Mouse (Mus musculus) limb, embryonic 14.5 days (tissue): ENCODE data around the gene Olfr1151. TPM values are rescaled to one million over a fixed set of nuclear protein-coding genes. Genes with fewer than 3 reads are reported as not detected.

Source experiments
- ATAC-seq: fragments of 200-750 bp; cut with Nextera tagmentation; 2 replicates; pipeline ENCODE4 v1.8.0; 2017; ENCODE audit warnings: low read depth, moderate number of reproducible peaks, moderate TSS enrichment; ENCODE audit not compliant: low FRiP score
- DNase-seq: peaks from one replicate; pipeline ENCODE4 v3.0.0-alpha.2; 2015; ENCODE audit warnings: low spot score
- H3K27ac ChIP-seq: fragments of 300-500 bp; sonication (generic); replicated peaks from 2 replicates; pipeline ENCODE4 v1.5.1; 2014; ENCODE audit warnings: low read depth, mild to moderate bottlenecking, low read length, moderate library complexity, mixed read lengths
- H3K27me3 ChIP-seq: fragments of 300-500 bp; sonication (generic); 2 replicates; pipeline ENCODE4 v1.6.1; 2014; ENCODE audit warnings: low read length, mixed read lengths; ENCODE audit not compliant: control insufficient read depth, insufficient read depth
- H3K36me3 ChIP-seq: fragments of 300-500 bp; sonication (generic); 2 replicates; pipeline ENCODE4 v1.6.1; 2014; ENCODE audit warnings: mild to moderate bottlenecking, low read length, moderate library complexity, mixed read lengths; ENCODE audit not compliant: control insufficient read depth, insufficient read depth
- H3K4me1 ChIP-seq: fragments of 300-500 bp; sonication (generic); 2 replicates; pipeline ENCODE4 v1.6.1; 2014; ENCODE audit warnings: antibody characterized with exemption, low read length, mixed read lengths; ENCODE audit not compliant: control insufficient read depth, insufficient read depth
- H3K4me2 ChIP-seq: fragments of 300-500 bp; sonication (generic); replicated peaks from 2 replicates; pipeline ENCODE4 v1.6.1; 2014; ENCODE audit warnings: low read depth, mild to moderate bottlenecking, low read length, moderate library complexity; ENCODE audit not compliant: severe bottlenecking
- H3K4me3 ChIP-seq: fragments of 300-500 bp; sonication (generic); replicated peaks from 2 replicates; pipeline ENCODE4 v1.5.1; 2014; ENCODE audit warnings: low read length
- H3K9ac ChIP-seq: fragments of 300-500 bp; sonication (generic); 2 replicates; pipeline ENCODE4 v1.6.1; 2014; ENCODE audit warnings: mild to moderate bottlenecking, low read depth, low read length, moderate library complexity; ENCODE audit not compliant: severe bottlenecking
- H3K9me3 ChIP-seq: fragments of 300-500 bp; sonication (generic); 2 replicates; pipeline ENCODE4 v1.6.1; 2016; ENCODE audit warnings: low read length; ENCODE audit not compliant: control insufficient read depth
- POLR2A ChIP-seq: fragments of 200-500 bp; IDR thresholded peaks from 2 replicates; pipeline ENCODE4 v1.8.0; 2012; ENCODE audit warnings: inconsistent platforms, mild to moderate bottlenecking, moderate library complexity, borderline replicate concordance; ENCODE audit not compliant: insufficient read depth, insufficient read length; ENCODE audit errors: extremely low read depth
- WGBS: fragments of 180-500 bp; shearing (Covaris S2); extraction: QIAGEN DNeasy Blood & Tissue Kit; methylation state at CpG from one replicate; pipeline ENCODE4 v1.1.7; 2014; 5-methylcytosine and 5-hydroxymethylcytosine counted together
- polyA plus RNA-seq, 2 experiments: library from polyadenylated mRNA; depleted of rRNA in 1 of 2; stranded (reverse) in 1 of 2; unstranded in 1 of 2; fragments of >200 nt; fragmentation: Nextera tagmentation in 1 of 2; extraction: Ambion mirVana in 1 of 2; gene quantifications; 2 replicates each; pipeline versions ENCODE4 v1.2.1 to v1.2.3; 2012 to 2014

The Olfr1151 gene
- polyA plus RNA-seq, 2 experiments, result not detected

DNA sequence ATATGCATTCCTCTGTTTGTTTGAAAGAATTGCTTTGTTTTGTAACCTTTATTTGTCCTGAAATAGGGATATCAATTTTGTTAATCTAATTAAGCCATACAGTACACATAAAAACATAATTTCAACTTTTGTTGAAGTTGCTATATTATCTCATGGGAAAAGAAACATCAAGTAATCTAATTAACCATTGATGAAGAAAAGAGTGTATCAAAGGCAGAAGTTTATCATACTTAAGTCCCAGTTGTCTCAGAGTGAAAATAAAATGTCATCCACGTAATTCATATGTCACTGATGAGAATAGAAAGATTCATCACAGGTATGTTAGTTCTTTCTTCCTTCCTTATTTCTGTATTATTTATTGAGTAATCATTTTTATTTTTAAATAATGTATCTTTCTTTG, 39.0 kb downstream of the Olfr1151 start, which contains the start of gene Olfr1153:
Olfr1153 (plus strand) TSS at position 301 of the 400 bp plus-strand sequence.
- H3K27ac ChIP-seq, result no peak within 1 kb of the TSS
- no peaks in the 10 kb centered on the region for H3K36me3 ChIP-seq
- no peaks in the 10 kb centered on the region for H3K4me1 ChIP-seq
- no peak within 1 kb of the TSS for H3K4me3 ChIP-seq
- DNase-seq (no peak), ATAC-seq (no peak)
- H3K4me2 ChIP-seq, result no peak within 1 kb of the TSS
- H3K9me3 ChIP-seq, result no peaks in the 10 kb centered on the region
- WGBS, result 69% methylated on average over 1 of the region's 1 CpGs
- H3K27me3 ChIP-seq, result no peaks in the 10 kb centered on the region
- H3K9ac ChIP-seq, result no peak within 1 kb of the TSS
- no peak for TF ChIP-seq POLR2A

DNA sequence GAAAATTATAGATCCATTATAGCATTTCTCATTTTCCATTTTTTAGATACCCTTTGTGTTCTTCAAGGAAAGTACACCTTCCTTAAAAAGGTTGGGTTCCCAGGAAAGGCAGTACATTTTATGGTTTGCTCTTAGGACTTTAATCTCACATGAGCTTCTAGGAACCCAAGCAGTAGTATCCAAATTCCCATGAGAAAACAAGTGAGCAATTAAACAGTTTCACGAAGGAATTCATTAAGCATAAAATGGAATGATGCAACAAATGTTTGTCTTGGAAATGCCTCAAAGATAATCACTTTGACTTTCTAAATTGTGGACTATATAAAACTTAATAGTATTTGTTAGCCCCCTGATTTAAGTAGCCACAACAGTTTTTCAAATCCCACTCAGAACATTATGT, 49.4 kb downstream of the Olfr1151 start, which contains the start of gene Olfr1154:
Olfr1154 (minus strand) TSS at position 101 of the 400 bp plus-strand sequence.
- Histone ChIP-seq H3K4me1 (no peaks in the 10 kb centered on the region), H3K27ac (no peak within 1 kb of the TSS), H3K9me3 (no peaks in the 10 kb centered on the region), H3K9ac (no peak within 1 kb of the TSS), H3K27me3 (no peaks in the 10 kb centered on the region), H3K4me3 (no peak within 1 kb of the TSS), H3K36me3 (no peaks in the 10 kb centered on the region), H3K4me2 (no peak within 1 kb of the TSS)
- DNase-seq (no peak), ATAC-seq (no peak)
- TF ChIP-seq POLR2A, result no peak
- WGBS, result 82% methylated on average over 1 of the region's 1 CpGs

Other genes with a start within 250 kb of the Olfr1151 start
- gene Olfr1130, start 249.7 kb upstream of the Olfr1151 start, polyA plus RNA-seq (2012; rRNA removed), result not detected in 2 replicates
- not detected in 2 replicates for gene Olfr1130, start 249.7 kb upstream of the Olfr1151 start, polyA plus RNA-seq (2014; fragmentation: Nextera tagmentation; extraction: Ambion mirVana)
- gene Olfr1131, start 228.8 kb upstream of the Olfr1151 start, polyA plus RNA-seq (2012; rRNA removed), result not detected in 2 replicates
- not detected in 2 replicates for gene Olfr1131, start 228.8 kb upstream of the Olfr1151 start, polyA plus RNA-seq (2014; fragmentation: Nextera tagmentation; extraction: Ambion mirVana)
- gene Olfr1132, start 218.3 kb upstream of the Olfr1151 start, polyA plus RNA-seq (2012; rRNA removed), result not detected in 2 replicates
- not detected in 2 replicates for gene Olfr1132, start 218.3 kb upstream of the Olfr1151 start, polyA plus RNA-seq (2014; fragmentation: Nextera tagmentation; extraction: Ambion mirVana)
- not detected in 2 replicates for gene Olfr1133, start 208.5 kb upstream of the Olfr1151 start, polyA plus RNA-seq (2012; rRNA removed)
- gene Olfr1133, start 208.5 kb upstream of the Olfr1151 start, polyA plus RNA-seq (2014; fragmentation: Nextera tagmentation; extraction: Ambion mirVana), result not detected in 2 replicates
- gene Olfr1134, start 197.4 kb upstream of the Olfr1151 start, polyA plus RNA-seq (2012; rRNA removed), result not detected in 2 replicates
- not detected in 2 replicates for gene Olfr1134, start 197.4 kb upstream of the Olfr1151 start, polyA plus RNA-seq (2014; fragmentation: Nextera tagmentation; extraction: Ambion mirVana)
- not detected in 2 replicates for gene Olfr1135, start 182.2 kb upstream of the Olfr1151 start, polyA plus RNA-seq (2012; rRNA removed)
- not detected in 2 replicates for gene Olfr1135, start 182.2 kb upstream of the Olfr1151 start, polyA plus RNA-seq (2014; fragmentation: Nextera tagmentation; extraction: Ambion mirVana)
- gene Olfr1136, start 161.9 kb upstream of the Olfr1151 start, polyA plus RNA-seq (2012; rRNA removed), result not detected in 2 replicates
- not detected in 2 replicates for gene Olfr1136, start 161.9 kb upstream of the Olfr1151 start, polyA plus RNA-seq (2014; fragmentation: Nextera tagmentation; extraction: Ambion mirVana)
- not detected in 2 replicates for gene Olfr1137, start 142.7 kb upstream of the Olfr1151 start, polyA plus RNA-seq (2012; rRNA removed)
- not detected in 2 replicates for gene Olfr1137, start 142.7 kb upstream of the Olfr1151 start, polyA plus RNA-seq (2014; fragmentation: Nextera tagmentation; extraction: Ambion mirVana)
- not detected in 2 replicates for gene Olfr1138, start 115.9 kb upstream of the Olfr1151 start, polyA plus RNA-seq (2012; rRNA removed)
- not detected in 2 replicates for gene Olfr1138, start 115.9 kb upstream of the Olfr1151 start, polyA plus RNA-seq (2014; fragmentation: Nextera tagmentation; extraction: Ambion mirVana)
- not detected in 2 replicates for gene Olfr1140, start 112.1 kb upstream of the Olfr1151 start, polyA plus RNA-seq (2012; rRNA removed)
- gene Olfr1140, start 112.1 kb upstream of the Olfr1151 start, polyA plus RNA-seq (2014; fragmentation: Nextera tagmentation; extraction: Ambion mirVana), result not detected in 2 replicates
- not detected in 2 replicates for gene Olfr1141, start 101.9 kb upstream of the Olfr1151 start, polyA plus RNA-seq (2012; rRNA removed)
- gene Olfr1141, start 101.9 kb upstream of the Olfr1151 start, polyA plus RNA-seq (2014; fragmentation: Nextera tagmentation; extraction: Ambion mirVana), result not detected in 2 replicates
- not detected in 2 replicates for gene Olfr152, start 76.4 kb upstream of the Olfr1151 start, polyA plus RNA-seq (2012; rRNA removed)
- not detected in 2 replicates for gene Olfr152, start 76.4 kb upstream of the Olfr1151 start, polyA plus RNA-seq (2014; fragmentation: Nextera tagmentation; extraction: Ambion mirVana)
- gene Olfr1143, start 55.3 kb upstream of the Olfr1151 start, polyA plus RNA-seq (2012; rRNA removed), result not detected in 2 replicates
- not detected in 2 replicates for gene Olfr1143, start 55.3 kb upstream of the Olfr1151 start, polyA plus RNA-seq (2014; fragmentation: Nextera tagmentation; extraction: Ambion mirVana)
- gene Olfr1145, start 46.0 kb upstream of the Olfr1151 start, polyA plus RNA-seq (2012; rRNA removed), result not detected in 2 replicates
- not detected in 2 replicates for gene Olfr1145, start 46.0 kb upstream of the Olfr1151 start, polyA plus RNA-seq (2014; fragmentation: Nextera tagmentation; extraction: Ambion mirVana)
- not detected in 2 replicates for gene Olfr1148, start 25.3 kb upstream of the Olfr1151 start, polyA plus RNA-seq (2012; rRNA removed)
- gene Olfr1148, start 25.3 kb upstream of the Olfr1151 start, polyA plus RNA-seq (2014; fragmentation: Nextera tagmentation; extraction: Ambion mirVana), result not detected in 2 replicates
- not detected in 2 replicates for gene Olfr1150-ps1, start 11.9 kb upstream of the Olfr1151 start, polyA plus RNA-seq (2012; rRNA removed)
- gene Olfr1150-ps1, start 11.9 kb upstream of the Olfr1151 start, polyA plus RNA-seq (2014; fragmentation: Nextera tagmentation; extraction: Ambion mirVana), result not detected in 2 replicates
- gene Olfr1152, start 10.6 kb downstream of the Olfr1151 start, polyA plus RNA-seq (2012; rRNA removed), result not detected in 2 replicates
- gene Olfr1152, start 10.6 kb downstream of the Olfr1151 start, polyA plus RNA-seq (2014; fragmentation: Nextera tagmentation; extraction: Ambion mirVana), result not detected in 2 replicates
- not detected in 2 replicates for gene Olfr1153, start 39.1 kb downstream of the Olfr1151 start, polyA plus RNA-seq (2012; rRNA removed)
- not detected in 2 replicates for gene Olfr1153, start 39.1 kb downstream of the Olfr1151 start, polyA plus RNA-seq (2014; fragmentation: Nextera tagmentation; extraction: Ambion mirVana)
- not detected in 2 replicates for gene Olfr1154, start 49.3 kb downstream of the Olfr1151 start, polyA plus RNA-seq (2012; rRNA removed)
- gene Olfr1154, start 49.3 kb downstream of the Olfr1151 start, polyA plus RNA-seq (2014; fragmentation: Nextera tagmentation; extraction: Ambion mirVana), result not detected in 2 replicates
- gene Olfr1155, start 89.3 kb downstream of the Olfr1151 start, polyA plus RNA-seq (2012; rRNA removed), result not detected in 2 replicates
- gene Olfr1155, start 89.3 kb downstream of the Olfr1151 start, polyA plus RNA-seq (2014; fragmentation: Nextera tagmentation; extraction: Ambion mirVana), result not detected in 2 replicates
- not detected in 2 replicates for gene Olfr1156, start 97.2 kb downstream of the Olfr1151 start, polyA plus RNA-seq (2012; rRNA removed)
- gene Olfr1156, start 97.2 kb downstream of the Olfr1151 start, polyA plus RNA-seq (2014; fragmentation: Nextera tagmentation; extraction: Ambion mirVana), result not detected in 2 replicates
- gene Olfr1157, start 112.4 kb downstream of the Olfr1151 start, polyA plus RNA-seq (2012; rRNA removed), result not detected in 2 replicates
- gene Olfr1157, start 112.4 kb downstream of the Olfr1151 start, polyA plus RNA-seq (2014; fragmentation: Nextera tagmentation; extraction: Ambion mirVana), result not detected in 2 replicates
- gene Olfr74, start 118.8 kb downstream of the Olfr1151 start, polyA plus RNA-seq (2012; rRNA removed), result not detected in 2 replicates
- gene Olfr74, start 118.8 kb downstream of the Olfr1151 start, polyA plus RNA-seq (2014; fragmentation: Nextera tagmentation; extraction: Ambion mirVana), result not detected in 2 replicates
- not detected in 2 replicates for gene Olfr1158, start 134.3 kb downstream of the Olfr1151 start, polyA plus RNA-seq (2012; rRNA removed)
- not detected in 2 replicates for gene Olfr1158, start 134.3 kb downstream of the Olfr1151 start, polyA plus RNA-seq (2014; fragmentation: Nextera tagmentation; extraction: Ambion mirVana)
- not detected in 2 replicates for gene Olfr1160, start 152.4 kb downstream of the Olfr1151 start, polyA plus RNA-seq (2012; rRNA removed)
- gene Olfr1160, start 152.4 kb downstream of the Olfr1151 start, polyA plus RNA-seq (2014; fragmentation: Nextera tagmentation; extraction: Ambion mirVana), result not detected in 2 replicates
- gene Olfr1161, start 166.9 kb downstream of the Olfr1151 start, polyA plus RNA-seq (2012; rRNA removed), result not detected in 2 replicates
- gene Olfr1161, start 166.9 kb downstream of the Olfr1151 start, polyA plus RNA-seq (2014; fragmentation: Nextera tagmentation; extraction: Ambion mirVana), result not detected in 2 replicates
- gene Olfr73, start 181.8 kb downstream of the Olfr1151 start, polyA plus RNA-seq (2012; rRNA removed), result not detected in 2 replicates
- gene Olfr73, start 181.8 kb downstream of the Olfr1151 start, polyA plus RNA-seq (2014; fragmentation: Nextera tagmentation; extraction: Ambion mirVana), result not detected in 2 replicates
- gene Olfr1162, start 195.3 kb downstream of the Olfr1151 start, polyA plus RNA-seq (2012; rRNA removed), result not detected in 2 replicates
- gene Olfr1162, start 195.3 kb downstream of the Olfr1151 start, polyA plus RNA-seq (2014; fragmentation: Nextera tagmentation; extraction: Ambion mirVana), result not detected in 2 replicates
- gene Olfr1163, start 216.0 kb downstream of the Olfr1151 start, polyA plus RNA-seq (2012; rRNA removed), result not detected in 2 replicates
- gene Olfr1163, start 216.0 kb downstream of the Olfr1151 start, polyA plus RNA-seq (2014; fragmentation: Nextera tagmentation; extraction: Ambion mirVana), result not detected in 2 replicates
- not detected in 2 replicates for gene Olfr1164, start 238.1 kb downstream of the Olfr1151 start, polyA plus RNA-seq (2012; rRNA removed)
- gene Olfr1164, start 238.1 kb downstream of the Olfr1151 start, polyA plus RNA-seq (2014; fragmentation: Nextera tagmentation; extraction: Ambion mirVana), result not detected in 2 replicates